In genomic region chr11:85800380-85800779, GRCm38 (mm10) we compare ENCODE assay signal across 23 mouse cellular contexts. TPM values are rescaled to one million over a fixed set of nuclear protein-coding genes. Genes with fewer than 3 reads are reported as not detected.
DNase-seq lines count a peak whose midpoint lies in the region; ATAC-seq lines count a peak whose summit lies in the region.
"Had no signal": no experiment of that assay in that cellular context is flagged by ENCODE, and none has a peak within 500 bp of the region (broad histone marks: within the 10 kb centered on the region; RNA-seq: fewer than 3 reads in every experiment).

No protein-coding gene starts in this region.

- peaks cover 70% of the 10 kb centered on the region for H3K27me3 ChIP-seq in heart, embryonic 12.5 days (replicated peaks)
- no peaks in the 10 kb centered on the region for H3K27me3 ChIP-seq in kidney, embryonic 15.5 days
- H3K27me3 ChIP-seq: embryonic facial prominence, embryonic 13.5 days; neural tube, embryonic 12.5 days had no signal

- no peak for ATAC-seq in heart, embryonic 12.5 days (ENCODE audit: insufficient number of reproducible peaks, low FRiP score)
- no peak for ATAC-seq in kidney, embryonic 15.5 days (replicated peaks; ENCODE audit: low FRiP score)

- DNase-seq in heart, adult 11 months = no peak
- DNase-seq in kidney, adult 18-20 months = peak; percentile 39
- DNase-seq in kidney, postnatal 4 days = no peak
- DNase-seq in kidney, postnatal 36 days = peak; percentile 48 to 60
- no peak for DNase-seq in embryo, embryonic 9.5 days (ENCODE audit: extremely low spot score)
- DNase-seq in gastrocnemius, postnatal 14 days = no peak
- DNase-seq: adrenal gland, postnatal 14 days; B cell, adult 2 months; cerebellum, adult 2 months; lung, adult 2 months; thymus, adult 2 months had no signal

- no peak overlapping the region for H3K27ac ChIP-seq in heart, embryonic 12.5 days (ENCODE audit: poor library complexity, severe bottlenecking)
- H3K27ac ChIP-seq in kidney, embryonic 15.5 days = 0 out of 2 replicates have a peak overlapping the region, but pooled peaks have one; percentile 7
- H3K27ac ChIP-seq: forebrain, embryonic 10.5 days; macrophage; neural tube, embryonic 12.5 days had no signal

- no peaks in the 10 kb centered on the region for H3K36me3 ChIP-seq in heart, embryonic 12.5 days
- no peaks in the 10 kb centered on the region for H3K36me3 ChIP-seq in kidney, embryonic 15.5 days
- H3K36me3 ChIP-seq: embryonic facial prominence, embryonic 13.5 days; forebrain, embryonic 10.5 days; neural tube, embryonic 12.5 days had no signal

- H3K4me3 ChIP-seq in heart, embryonic 12.5 days = no peak overlapping the region
- no peak overlapping the region for H3K4me3 ChIP-seq in kidney, embryonic 15.5 days (replicated peaks)
- H3K4me3 ChIP-seq: embryonic facial prominence, embryonic 13.5 days; forebrain, embryonic 10.5 days; neural tube, embryonic 12.5 days had no signal

- peak overlapping the region; percentile 32 for H3K4me2 ChIP-seq in heart, embryonic 12.5 days
- H3K4me2 ChIP-seq in kidney, embryonic 15.5 days = no peak overlapping the region
- H3K4me2 ChIP-seq: embryonic facial prominence, embryonic 13.5 days; midbrain, embryonic 11.5 days; neural tube, embryonic 12.5 days had no signal

- H3K4me1 ChIP-seq in heart, embryonic 12.5 days (replicated peaks) = peaks cover 61% of the 10 kb centered on the region
- peaks cover 30% of the 10 kb centered on the region for H3K4me1 ChIP-seq in kidney, embryonic 15.5 days
- H3K4me1 ChIP-seq: forebrain, embryonic 10.5 days; neural tube, embryonic 12.5 days had no signal

- no peaks in the 10 kb centered on the region for H3K9me3 ChIP-seq in heart, embryonic 12.5 days (replicated peaks)
- no peaks in the 10 kb centered on the region for H3K9me3 ChIP-seq in kidney, embryonic 15.5 days (replicated peaks)
- H3K9me3 ChIP-seq: embryonic facial prominence, embryonic 13.5 days; forebrain, embryonic 10.5 days; neural tube, embryonic 12.5 days had no signal

- WGBS in heart, embryonic 12.5 days = 21% methylated on average over 11 of the region's 11 CpGs
- WGBS in kidney, embryonic 15.5 days = 55% methylated on average over 11 of the region's 11 CpGs

- H3K9ac ChIP-seq in heart, embryonic 12.5 days = no peak overlapping the region
- no peak overlapping the region for H3K9ac ChIP-seq in kidney, embryonic 15.5 days
- H3K9ac ChIP-seq: embryonic facial prominence, embryonic 13.5 days; neural tube, embryonic 12.5 days had no signal

- intact Hi-C loops in gastrocnemius, postnatal 14 days (cut with DNase I; ENCODE audit: low total_unique reads) = no loop called here

RNA-seq across cellular contexts. Expression of gene Tbx2, which starts 32.0 kb away (rescaled TPM):
- polyA plus RNA-seq in heart, embryonic 12.5 days (2016; fragmentation: Nextera tagmentation; extraction: Ambion mirVana) = 3.2 TPM in 2 replicates
- polyA plus RNA-seq in kidney, embryonic 15.5 days (2015; fragmentation: Nextera tagmentation; extraction: Ambion mirVana) = 11.2 and 11.4 TPM in 2 replicates
- 10 to 100 TPM in 1 of 2 experiments, 1 to 10 TPM in 1; 9.7 to 10.1 TPM for total RNA-seq in gastrocnemius, postnatal 14 days (2021)
- polyA plus RNA-seq: macrophage had no signal

RNA-seq across cellular contexts. Expression of gene Gm11444, which starts 49.8 kb away (rescaled TPM):
- polyA plus RNA-seq in heart, embryonic 12.5 days (2016; fragmentation: Nextera tagmentation; extraction: Ambion mirVana) = not detected in 2 replicates
- polyA plus RNA-seq in kidney, embryonic 15.5 days (2015; fragmentation: Nextera tagmentation; extraction: Ambion mirVana) = not detected in 2 replicates
- total RNA-seq in gastrocnemius, postnatal 14 days (2021) = not detected
- total RNA-seq: adrenal gland, postnatal 14 days; gastrocnemius, adult 8-10 months; hematopoietic stem cell, adult 5-6 weeks; layer of hippocampus, adult 18-20 months; left cerebral cortex, postnatal 36 days; monocyte, adult 5-6 weeks had no signal
- polyA plus RNA-seq: cerebellum, adult 2 months; embryonic facial prominence, embryonic 13.5 days; forebrain, embryonic 10.5 days; lung, adult 2 months; macrophage; midbrain, embryonic 11.5 days; neural tube, embryonic 12.5 days; thymus, adult 2 months had no signal

Comparison
In these comparisons a context has a peak if more than half of its experiments do, and no peak if none do; other contexts are left out.
1. DNase-seq: peak in kidney, adult 18-20 months (single experiment) and kidney, postnatal 36 days (2 of 2); none in heart, adult 11 months (single experiment), kidney, postnatal 4 days (0 of 2), embryo, embryonic 9.5 days (single experiment) and gastrocnemius, postnatal 14 days (single experiment).